Mouse (Mus musculus) heart, adult 9 months (tissue): ENCODE measurements around the gene Tmem150a.

Experiments
- DNase-seq, 2 experiments: peaks; one replicate each; pipeline ENCODE4 v3.0.0; 2022; ENCODE audit warnings: low spot score in 2 of 2

Gene Tmem150a

DNA sequence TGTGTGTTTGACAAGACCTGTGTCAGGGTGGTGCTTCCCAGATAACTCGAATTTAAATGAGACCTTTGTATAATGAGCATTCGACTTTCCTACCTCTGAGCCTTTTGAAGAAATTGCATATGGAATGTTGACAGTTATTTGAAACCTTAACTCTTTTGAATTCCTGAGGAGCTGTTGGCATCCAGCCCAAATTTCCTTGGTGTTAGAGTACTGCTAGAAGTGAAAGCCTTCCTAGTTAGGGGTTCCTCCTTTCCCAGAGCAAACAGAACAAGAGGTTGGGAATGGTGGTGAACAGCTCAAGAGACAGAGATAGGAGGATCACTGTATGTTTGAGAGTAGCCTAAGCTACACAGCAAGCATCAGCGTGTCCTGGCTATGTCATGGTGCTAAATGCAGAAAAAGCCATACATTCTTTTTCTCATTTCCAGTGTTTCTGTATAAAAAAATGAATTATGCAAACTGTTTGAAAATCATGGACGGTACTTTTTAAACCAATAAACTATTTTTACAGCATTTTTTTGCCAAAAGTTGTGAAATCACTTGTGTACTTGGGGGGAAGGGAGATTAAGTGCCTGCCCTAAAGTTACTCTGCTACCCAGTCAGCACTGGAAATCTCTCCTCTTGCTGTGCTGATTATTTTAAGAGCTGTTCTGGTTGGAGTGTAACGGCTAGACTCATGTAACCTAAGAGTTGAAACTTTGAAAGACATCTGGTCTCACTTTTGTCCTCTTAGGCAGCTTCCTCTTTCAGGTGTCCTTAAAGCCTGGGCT lies 2.4 kb upstream of the Tmem150a start:
- no peak for DNase-seq

DNA sequence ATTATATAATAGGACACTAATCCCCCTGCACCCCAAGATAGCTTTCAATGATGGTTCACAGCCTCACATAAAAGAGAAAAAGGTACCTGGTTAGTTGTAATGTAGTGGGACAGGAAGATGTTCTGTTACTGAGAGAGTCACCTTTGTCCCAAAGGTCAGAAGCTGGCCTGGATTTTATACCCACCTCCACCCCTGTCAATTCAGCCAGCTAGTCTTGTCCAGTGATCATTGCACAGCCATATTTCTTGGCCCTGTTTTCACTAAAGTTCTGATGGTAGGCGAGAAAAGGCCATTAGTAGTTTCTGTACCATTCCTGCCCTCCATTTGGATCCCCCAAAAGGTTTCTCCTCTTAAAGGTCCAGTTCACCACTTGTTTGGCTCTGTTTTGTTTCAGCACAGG lies 1.2 kb upstream of the Tmem150a start:
- DNase-seq = no peak

DNA sequence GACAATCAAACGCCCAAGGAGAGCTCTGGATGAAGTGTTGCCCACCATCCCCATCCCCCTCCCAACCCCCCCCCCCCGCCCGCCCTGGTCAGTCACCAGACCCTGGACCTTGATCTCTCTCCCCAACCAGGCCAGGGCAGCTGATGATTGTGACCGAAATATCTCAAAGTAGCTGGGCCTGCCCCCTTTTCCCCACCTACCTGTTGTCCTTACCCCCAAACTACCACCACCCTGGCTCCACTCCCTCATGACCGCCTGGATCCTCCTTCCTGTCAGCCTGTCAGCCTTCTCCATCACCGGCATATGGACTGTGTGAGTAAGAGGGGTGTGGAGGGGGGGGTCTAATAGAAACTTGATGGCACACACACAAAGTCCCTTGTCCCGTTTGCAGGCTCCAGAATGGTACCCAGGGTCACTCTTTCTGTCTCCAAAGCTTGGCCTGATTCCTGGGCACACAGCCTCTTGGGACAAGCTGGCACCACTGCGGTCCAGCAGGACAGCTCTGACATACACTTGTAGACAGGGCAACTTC lies 820 bp downstream of the Tmem150a start:
- DNase-seq = no peak

DNA sequence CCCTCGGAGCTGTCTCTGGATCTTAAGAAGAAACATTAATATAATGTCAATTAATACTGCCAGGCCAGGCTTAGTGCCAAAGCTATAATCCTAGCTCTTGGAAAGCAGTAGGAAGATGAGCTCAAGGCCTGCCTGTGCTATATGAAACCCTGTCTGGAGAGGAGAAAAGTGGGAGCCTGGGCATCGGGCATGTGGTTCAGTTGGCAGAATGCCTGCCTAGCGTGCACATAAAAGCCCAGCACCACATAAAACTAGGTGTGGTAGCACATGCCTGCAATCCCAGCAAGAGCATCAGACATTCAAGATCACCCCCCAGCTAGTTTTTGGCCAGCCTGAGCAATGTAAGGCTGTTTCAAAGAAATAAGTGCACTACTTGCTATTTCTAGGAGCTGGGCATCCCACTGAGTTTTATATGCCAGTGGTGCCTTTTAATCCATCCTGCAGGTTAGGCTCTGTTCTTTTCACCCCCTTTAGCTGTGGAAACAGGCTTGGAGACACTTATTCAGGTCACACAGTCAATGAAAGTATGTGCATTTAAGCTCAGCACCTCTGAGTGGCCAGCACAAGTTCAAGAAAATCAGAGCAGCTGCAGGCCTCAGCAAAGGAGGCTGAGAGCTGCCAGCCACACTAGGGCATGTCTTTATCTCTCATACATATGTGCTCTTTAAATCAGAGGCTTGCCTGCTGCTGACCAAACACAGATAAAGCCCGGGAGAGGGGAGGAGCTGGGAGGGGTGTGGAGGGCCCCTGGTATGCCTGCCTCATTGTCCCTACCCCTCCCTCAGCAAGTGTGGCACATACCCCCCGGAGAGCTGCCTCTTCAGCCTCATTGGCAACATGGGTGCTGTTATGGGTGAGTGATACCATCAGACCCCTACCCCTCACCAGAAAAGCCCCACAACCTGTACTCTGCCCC lies 2.2 kb downstream of the Tmem150a start:
- DNase-seq = no peak

DNA sequence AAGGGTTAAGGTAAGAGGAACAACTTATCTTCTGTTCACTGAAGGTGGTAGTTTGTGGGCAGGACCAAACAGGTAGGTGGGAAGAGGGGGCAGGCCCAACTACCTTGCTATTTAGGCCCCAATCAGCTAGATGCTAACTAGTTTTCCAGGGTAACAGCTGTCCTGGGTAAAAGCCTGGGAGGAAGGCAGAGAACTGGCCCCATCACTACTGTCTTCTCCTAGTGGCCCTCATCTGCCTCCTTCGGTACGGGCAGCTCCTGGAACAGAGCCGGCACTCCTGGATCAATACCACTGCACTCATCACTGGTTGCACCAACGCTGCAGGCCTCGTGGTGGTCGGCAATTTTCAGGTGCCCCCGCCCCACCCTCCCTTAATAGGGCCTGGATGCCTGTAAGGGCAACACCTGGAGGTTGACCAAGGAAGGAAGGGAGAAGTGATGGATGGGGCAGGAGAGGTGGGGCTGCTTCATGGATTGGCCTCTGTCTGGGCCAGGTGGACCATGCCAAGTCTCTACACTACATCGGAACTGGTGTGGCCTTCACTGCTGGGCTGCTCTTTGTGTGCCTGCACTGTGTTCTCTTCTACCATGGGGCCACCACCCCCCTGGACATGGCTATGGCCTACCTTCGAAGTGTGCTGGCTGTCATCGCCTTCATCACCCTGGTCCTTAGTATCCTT lies 3.0 kb downstream of the Tmem150a start:
- no peak for DNase-seq

DNA sequence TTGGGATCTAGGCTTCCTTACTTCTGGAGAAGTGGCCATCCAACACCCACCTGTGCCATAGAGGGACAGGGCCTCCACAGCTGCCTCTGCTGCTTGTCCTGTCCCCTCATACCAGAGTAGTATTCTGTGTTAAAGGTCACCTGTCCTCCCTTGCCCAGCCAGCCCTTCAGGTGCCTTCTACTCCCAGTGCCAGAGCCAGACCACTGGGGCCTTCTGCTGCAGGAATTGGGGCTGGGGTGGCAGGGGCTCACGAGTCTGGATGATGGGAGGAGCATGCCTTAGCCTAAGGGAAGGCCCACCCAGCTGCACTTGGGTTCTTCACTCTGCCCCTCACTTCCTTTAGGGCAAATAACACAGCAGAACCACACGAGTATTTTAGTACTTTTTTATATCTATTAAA lies 4.1 kb downstream of the Tmem150a start:
- DNase-seq = no peak

DNA sequence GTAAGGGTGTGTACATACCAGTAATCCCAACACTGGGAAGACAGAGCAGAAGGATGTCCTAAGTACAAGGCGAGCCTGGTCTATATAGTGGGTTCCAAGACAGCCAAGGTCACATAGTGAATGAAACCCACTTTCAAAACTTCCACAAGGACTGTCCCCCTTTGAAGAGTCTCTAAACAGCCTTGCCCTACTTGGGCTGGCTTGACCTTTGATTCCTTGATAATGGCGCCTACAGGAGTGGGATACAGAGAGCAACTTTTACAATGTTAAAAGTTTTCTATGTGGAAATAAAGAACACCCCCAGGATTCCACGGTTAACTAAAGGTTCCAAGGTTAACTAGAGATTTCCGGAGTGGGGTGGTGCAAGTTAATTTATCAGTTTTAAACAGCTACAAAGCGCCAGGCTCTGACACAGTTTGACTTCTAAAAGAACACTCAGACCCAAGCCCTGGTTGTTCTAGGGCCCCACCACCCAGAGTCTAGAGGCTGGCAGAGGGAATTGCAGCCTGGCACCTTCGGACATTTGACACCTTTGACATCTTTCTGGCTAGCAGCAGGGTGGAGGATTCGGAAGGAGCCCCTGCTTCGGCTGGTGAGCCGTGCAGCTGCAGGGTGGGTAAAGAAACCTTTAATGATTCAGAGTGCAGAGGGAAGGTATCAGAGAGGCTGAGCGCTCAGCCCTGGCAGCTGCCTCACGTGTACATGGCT lies 4.8 kb downstream of the Tmem150a start:
- DNase-seq = no peak

DNA sequence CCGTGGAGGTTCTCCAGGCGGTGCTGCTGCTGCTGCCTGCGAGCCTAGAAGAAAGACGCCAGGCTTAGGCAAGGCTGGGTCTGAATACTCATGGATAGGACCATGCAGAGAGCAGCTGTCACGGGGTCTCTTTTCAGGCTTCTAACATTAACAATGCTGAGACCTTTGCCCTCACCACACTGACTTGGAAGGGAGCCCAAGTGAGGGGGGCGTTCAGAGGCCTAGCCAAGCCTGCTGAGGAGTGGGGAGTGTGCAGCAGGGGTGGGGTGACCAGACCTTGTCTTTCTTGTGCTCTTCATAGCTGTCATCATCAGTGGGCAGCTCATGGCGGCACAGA lies 5.3 kb downstream of the Tmem150a start:
- DNase-seq = no peak

DNA sequence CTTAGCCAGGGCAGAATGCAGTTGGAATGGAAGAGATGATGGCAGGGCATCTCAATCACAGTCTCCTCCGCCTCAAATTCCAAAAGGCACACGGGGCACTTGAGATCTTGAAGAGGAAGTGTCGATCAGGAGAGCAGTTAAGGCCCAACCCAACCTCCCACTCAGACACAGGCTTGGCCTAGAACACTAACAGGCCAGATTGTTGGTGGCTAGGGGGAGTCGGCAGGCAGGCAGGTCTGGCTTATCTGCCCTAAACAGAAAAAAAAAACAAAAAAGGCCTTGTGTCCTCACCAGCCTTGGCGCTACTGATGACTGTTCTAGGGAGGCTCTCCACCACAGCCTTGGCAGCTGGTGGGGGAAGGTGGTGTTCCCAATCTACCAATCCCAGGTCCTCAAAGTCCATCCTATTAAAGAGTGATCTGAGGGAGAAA lies 5.9 kb downstream of the Tmem150a start:
- no peak for DNase-seq

DNA sequence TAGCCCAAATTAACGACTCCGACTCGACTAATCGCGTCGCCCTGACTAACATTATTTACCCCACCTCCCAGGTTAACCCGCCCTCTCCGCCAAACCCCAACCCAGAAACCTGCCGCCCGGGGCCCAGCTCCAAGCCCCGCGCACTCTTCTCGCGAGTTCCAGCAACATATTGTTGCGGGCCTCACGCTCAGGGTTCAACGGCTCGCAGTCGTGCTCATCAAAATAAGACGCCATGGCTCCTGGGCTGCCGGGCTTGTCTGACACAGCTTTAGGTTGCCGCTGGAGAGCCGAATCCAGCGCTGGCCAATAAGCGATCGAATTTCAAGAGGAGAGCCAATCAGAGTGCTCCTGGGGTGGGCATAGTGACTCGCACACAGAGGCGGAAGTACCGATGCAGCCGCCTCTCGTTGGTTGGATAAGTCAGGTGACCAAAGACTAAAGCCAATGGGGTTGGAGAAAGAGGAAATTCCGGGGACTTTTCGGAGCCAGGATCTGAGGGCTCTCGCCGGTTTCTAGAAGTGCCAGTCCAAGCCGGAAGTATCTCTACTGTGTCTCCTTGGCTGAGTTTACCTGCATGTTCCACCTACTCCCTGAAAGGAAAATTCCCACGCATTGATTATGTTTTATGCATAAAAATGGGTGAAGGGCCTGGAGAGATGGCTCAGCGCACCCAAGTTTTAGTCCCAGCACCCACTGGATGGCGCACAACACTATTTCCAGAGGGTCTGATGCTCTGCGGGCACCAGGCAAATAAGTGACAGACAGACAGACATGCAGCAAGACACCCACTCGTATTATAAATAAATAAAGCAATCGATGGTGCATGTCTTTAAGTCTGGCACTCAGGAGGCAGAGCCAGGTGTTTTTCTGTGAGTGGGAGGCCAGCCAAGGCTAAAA lies 7.1 kb downstream of the Tmem150a start:
- DNase-seq = peak; percentile 98 to 99

DNA sequence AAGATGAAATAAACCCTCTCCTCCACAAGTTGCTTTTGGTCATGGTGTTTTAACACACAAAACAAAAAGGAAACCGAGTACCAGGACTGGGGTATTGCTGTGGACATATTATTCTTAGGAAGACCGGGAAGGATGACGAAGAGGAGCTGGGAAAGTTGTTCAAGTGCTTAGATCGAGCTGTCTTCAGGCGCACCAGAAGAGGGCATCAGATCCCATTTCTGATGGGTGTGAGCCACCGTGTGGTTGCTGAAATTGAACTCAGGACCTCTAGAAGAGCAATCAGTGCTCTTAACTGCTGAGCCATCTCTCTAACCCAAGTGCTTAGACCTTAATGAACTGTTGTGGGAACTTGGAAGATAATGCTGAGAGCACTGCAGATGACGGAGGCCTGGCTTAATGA lies 8.8 kb downstream of the Tmem150a start:
- DNase-seq = no peak

DNA sequence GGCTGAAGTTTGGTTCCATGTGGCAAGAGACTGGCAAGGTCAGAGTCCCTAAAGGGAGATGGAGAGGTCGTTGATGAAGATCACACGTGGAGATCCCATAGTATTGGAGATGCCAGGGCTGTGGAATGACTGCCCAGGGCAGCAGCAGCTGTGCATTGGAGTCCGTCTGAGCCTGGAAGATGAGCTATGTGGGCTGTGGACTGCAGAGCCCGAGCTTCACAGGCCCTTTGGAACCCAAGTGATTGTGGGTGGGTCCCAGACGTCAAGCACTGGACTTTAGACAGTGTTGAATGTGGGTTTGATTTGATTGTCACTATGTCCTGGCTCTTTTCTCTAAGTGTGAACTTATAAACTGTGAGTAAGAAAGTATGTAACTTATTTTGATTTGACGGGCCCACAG lies 9.7 kb downstream of the Tmem150a start:
- DNase-seq = no peak

DNA sequence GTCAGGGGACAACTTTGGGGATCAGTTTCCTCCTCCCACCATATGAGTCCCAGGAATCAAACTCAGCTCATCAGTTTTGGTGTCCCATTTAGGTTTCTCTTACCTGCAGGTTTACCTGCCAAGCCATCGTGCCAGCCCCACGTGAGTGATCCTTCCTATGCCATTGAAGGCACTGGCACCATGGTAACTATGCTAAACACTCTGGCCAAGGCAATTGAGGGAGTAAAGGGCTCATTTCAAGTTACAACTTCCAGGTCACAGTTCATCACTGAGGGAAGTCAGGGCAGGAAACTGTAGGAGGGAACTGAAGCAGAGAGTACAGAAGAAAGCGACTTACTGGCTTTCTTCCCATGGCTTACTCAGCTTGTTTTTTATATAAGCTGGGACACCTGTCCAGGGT lies 11.1 kb downstream of the Tmem150a start:
- DNase-seq = no peak

DNA sequence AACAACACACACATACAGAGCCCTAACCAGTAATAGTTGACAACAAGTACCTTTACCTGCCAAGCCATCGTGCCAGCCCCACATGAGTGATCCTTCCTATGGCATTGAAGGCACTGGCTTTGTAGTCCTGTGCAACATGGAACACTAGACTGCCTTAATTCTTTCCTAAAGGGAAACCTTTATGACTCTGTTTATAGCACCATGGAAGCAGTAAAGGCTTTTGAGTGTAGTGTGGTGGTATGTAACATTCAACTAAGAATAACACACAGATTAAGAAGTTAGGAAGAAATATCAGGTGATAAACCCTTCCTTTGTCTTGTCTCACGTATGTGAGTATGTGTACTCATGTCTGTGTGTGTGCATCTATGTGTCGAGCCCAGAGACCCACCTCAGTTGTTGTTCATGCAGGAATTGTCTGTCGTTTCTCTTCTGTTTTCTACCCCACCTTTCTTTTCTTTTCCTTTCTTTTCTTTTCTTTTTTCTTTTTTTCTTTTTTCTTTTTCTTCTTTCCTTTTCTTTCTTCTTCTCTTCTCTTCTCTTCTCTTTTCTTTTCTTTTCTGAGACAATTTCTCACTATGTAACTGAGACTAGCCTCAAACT lies 11.7 kb downstream of the Tmem150a start, which contains the start of gene Rnf181:
Gene Rnf181, minus strand, starts transcription at position 113 of the 600 bp plus-strand sequence.
- no peak for DNase-seq

DNA sequence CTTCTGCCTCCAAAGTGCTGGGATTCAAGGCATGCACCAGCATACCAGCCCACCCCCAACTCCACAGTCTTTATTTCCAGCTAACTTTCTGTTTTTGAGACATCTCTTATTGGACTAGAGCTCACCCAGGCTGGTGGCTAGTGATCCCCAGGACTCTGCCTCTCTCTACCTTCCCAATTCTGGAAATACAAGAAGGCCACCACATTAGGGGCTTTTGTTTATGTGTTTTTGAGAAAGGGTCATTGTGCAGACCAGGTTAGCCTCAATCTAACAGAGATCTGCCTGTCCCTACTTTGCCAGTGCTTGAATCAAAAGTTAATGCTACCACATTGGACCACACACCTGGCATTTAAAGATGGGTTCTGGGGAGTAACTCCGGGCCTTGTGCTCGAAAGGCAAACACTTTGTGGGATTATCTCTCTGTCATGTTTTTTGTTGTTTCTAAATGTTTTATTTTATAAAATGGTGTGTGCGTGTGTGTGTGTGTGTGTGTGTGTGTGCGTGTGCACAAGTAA lies 12.3 kb downstream of the Tmem150a start:
- DNase-seq = no peak

DNA sequence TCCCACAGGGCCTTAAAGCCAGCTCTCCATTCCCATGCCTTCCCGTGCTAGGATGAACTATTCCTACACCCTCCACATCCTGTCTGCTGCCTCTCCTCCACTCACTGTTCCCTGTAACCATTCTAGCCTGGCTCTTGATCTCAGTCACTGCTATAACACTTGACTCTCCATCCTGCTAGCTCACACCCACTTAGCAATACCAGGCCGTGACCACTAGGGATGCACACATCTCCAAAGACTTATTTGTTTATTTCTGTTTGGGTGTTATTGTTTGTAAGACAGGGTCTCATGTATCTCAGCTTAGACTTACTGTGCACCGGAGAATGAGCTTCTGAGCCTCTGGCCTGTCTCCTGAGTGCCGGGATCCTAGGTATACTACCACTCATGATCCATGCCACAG lies 14.3 kb downstream of the Tmem150a start:
- no peak for DNase-seq

DNA sequence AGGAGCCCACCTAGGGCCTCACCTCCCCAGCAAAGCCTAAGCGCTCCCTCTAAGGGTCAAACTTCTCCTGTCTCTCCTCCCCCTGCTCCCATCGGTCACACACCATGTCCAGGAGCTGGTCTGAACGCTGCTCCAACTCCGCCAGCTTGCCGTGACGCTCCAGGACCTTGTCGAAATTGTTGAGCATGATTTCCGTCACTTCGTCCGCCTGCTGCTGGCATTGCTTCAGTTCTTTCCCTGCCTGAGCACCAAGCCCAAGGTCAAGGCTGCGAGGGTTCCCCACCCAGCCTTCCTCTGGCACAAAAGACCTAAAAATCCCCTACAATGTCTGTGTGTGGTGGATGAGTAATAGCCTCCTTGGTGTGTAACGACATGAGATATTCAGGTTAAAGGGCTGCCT lies 14.8 kb downstream of the Tmem150a start:
- no peak for DNase-seq

DNA sequence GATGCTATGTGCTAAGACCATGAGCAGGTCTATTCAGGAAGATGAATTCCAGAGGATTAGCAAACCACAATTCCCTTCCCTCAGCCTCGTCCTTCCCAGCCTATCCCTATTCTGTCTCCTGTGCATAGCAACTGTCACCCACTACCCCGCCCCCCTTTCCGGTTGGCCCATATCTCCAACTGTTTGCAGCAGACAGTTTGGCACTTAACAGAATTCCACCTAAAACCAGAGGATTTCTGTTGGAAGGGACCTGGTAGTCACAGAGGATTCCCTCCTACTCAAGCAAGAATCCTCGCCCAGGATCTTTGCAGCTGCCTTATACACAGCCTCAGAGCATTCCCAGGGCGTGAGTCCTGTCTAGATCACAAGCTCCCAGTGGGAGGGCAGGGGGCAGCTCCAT lies 15.9 kb downstream of the Tmem150a start:
- no peak for DNase-seq

DNA sequence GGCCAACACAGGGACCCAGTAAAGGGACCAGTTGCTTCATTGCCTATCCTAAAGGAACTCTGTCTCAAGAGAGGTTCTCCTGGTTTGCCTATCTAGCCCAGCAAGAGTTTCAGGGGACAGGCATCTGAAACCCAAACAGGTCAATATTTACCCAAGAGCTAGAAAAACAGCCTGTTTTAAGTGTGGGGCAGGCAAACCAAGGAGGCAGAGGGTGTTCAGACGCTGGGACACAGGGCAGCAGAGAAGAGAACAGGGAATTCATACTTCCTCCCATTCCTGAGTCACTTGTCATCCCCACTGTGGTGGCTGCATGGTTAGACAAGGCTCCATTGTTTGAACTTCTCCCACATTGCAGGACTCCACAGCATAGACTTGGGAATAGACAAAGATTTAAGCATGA lies 16.3 kb downstream of the Tmem150a start:
- DNase-seq = no peak

DNA sequence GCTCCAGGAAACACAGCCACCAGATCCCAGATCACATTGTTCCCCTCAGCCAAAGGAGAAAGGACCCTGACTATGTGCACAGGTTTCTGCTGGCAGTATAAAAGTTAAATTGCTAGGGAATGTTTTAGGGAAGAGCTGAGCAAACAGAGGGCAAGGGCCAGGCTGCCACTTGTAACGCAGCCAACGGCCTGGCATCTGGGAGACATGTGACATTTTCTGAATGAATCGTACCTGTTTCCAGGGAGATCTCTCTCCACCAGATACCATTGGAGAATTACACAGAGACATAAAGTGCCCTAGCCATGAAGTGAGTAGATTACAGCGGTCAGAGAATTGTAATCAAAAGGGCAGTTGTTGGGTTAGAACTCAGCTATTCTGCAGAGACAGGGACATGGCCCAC lies 17.9 kb downstream of the Tmem150a start:
- DNase-seq = no peak
